Mouse (Mus musculus) lung, postnatal 36 days (tissue): ENCODE measurements around the gene Nrap.

ENCODE experiments used
- DNase-seq: peaks from one replicate; pipeline ENCODE4 v3.0.0; 2022; ENCODE audit warnings: mixed read lengths

Nrap gene

DNA sequence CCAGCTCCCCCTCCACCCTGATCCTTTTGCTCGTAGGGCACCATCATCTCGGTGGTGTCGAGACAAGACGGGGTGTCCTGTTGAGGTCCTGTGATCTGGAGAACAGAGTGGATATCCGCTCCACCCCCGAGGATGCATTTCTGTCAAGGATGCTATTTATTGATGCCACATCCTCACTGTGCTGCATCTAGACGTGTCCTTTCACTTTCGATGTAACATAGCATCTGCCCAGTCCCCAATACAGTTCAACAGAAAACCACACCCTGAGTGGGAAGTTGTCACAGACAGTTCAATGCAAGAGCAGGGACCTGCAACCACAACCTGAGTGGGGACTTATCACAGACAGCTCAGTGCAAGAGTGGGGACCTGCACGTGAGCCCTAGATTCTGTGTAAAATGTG is 93.2 kb downstream of the Nrap start:
- DNase-seq = no peak

DNA sequence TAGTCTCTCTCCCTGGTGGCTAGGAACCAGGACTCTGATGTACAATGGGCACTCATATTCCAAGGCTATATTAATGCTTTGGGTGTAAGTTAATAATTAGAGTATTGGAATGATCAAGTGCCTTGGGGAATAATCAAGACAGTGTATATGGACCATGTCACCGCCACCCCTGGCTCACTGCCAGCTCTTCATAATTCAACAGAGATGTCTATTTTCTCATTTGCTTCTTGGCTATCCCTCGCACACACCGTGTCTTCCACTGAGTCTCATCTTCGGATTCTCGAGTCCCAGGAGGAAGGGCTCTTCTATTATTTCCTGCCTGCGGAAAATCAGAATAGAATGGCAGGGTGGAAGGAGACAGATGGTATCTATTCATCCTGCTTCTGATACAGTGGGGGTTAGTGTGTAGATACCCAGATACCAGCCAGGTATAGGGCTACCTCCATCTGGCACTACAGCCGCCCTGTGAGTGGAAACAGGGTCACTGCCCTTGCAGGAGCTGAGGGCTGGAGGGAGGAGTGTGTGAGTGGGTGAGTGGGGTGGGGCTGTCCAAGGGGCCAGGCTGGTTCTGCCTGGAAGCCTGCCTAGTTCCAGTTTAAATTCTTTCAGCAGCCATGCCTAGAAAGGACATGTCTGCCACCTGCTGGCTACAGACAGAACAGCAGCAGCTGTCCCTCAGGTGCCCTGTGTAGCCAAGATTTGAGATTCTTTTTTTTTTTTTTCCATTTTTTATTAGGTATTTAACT is 95.0 kb downstream of the Nrap start:
- DNase-seq = peak; percentile 92

DNA sequence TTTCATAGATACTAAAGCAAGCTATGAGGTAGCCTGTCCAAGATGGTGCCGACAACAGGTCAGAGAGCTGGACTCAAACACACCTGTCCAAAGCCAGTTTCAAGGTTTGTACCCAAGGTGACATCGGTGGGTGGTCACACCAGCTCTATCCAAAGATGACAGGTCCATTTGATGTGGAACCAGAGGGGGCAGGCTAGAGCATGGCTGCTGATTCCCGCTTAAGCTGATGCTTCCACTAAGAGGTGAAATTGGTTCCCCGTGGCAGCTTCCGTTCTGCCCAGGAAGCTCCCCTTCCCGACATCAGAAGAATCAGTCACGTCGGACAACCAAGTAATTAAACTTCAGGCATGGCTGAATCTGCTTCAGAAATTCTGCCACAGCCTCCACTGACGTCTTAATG is 97.5 kb downstream of the Nrap start:
- DNase-seq = no peak

DNA sequence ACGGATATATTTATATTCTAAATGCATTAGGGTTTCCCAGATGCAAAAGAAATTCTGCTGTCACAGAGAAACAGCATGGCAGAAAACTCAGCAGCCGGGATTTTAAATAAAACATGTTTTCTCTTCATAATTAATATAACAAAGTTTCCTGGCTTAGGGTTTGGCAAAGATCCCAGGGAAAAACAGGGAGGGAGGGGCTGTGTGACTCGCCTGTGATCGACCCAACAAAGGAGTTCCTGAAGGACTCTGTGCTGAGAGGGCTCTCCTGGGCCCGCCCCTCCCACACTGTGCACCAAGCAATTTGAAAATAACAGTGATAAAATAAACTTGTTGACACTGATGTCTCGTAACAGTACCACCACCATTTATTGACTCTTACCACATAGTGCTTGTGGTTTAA is 97.9 kb downstream of the Nrap start:
- no peak for DNase-seq

DNA sequence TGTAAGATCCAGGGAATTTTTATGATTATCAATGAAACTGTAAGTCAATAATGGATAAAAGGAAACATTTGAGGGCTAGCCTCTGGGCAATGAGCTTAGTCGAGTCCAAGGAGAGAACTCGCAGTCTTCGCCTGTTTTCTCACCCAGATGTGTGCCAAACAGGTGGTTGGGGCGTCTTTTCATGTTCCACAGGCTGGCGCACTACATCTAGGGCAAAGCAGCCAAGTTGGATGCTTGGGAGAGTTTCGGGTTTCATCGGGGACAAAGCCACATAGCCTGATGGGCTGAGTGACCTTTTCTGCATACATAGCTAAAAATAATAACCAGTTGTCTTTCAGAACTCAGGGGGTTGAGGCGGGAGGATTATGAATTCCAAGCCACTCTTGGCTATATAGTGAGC is 100.2 kb downstream of the Nrap start:
- DNase-seq = no peak

DNA sequence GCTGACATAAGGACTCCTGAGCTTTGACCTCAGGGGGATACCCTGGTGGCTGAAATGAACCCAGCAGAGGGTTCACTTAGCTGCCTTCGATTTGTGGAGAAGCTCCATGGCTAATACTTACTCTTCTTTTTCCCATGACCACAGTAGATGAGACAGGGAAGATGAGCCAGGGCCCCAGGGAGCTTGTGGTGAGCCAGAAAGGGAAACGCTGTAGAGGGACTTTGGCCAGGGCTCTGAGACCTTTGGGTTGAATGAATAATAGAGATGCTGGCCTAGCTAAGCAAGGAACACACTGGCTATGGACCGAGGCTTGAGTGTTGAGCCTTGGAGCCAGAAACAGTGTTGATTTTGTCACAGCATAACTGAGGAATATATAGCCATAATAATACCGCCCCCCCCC is 101.4 kb downstream of the Nrap start:
- DNase-seq = no peak

DNA sequence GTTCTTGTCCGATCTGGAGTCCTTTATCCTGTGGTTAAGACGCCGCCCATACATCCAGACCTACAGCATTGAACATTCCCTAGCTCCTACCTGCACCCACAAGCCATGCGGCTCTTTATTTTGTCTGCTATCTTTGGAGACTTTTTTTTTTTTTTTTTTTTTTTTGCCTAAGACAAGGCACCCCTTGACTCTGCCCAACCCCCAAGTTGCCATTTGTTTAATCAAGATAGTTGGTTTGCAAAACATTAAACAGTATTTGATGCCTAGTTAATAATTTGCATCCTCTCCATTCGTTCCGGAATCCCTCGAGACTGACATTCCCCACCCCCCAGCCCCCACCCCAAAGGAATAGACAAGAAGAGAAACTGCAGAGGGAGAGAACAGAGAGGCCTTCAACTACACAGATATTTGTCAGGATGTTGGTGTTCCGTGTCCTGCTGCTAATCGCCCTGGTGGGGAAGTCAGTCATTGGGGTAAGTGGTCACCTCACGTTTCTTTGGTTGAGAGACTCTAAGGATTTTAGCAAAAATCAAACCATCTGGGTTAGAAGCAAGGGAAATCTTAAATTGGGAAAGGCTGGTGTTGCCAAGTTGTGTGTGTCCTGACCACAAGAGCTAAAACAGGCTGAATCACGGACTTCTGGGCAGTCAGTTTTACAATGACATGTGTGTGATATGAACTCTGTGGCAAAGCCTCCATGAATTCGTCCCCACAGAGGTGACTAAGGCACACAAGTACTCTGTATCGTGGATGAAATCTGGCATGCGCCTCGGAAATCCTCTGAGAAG is 102.1 kb downstream of the Nrap start:
- no peak for DNase-seq

DNA sequence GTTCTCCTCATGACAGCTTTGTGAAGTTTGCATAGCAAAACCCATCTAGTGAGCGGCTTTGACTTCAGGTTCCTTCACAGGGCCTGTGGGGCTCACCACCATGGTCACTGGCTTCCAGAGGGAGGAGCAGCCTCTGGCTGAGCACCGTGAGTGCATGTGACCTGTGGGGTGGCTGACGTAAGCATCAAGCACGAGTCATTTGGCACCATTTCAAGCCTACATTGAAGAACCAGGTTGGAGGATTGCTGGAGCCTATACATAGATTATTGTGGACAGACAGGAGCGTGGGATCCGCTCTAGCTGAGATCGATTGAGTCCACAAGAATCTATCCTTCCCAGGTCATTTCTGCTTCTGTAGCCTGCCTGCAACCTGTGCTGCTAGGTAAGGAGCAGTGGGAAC is 103.0 kb downstream of the Nrap start, which contains the start of gene Habp2:
Gene Habp2, plus strand, starts transcription at position 272 of the 400 bp plus-strand sequence.
- no peak for DNase-seq

DNA sequence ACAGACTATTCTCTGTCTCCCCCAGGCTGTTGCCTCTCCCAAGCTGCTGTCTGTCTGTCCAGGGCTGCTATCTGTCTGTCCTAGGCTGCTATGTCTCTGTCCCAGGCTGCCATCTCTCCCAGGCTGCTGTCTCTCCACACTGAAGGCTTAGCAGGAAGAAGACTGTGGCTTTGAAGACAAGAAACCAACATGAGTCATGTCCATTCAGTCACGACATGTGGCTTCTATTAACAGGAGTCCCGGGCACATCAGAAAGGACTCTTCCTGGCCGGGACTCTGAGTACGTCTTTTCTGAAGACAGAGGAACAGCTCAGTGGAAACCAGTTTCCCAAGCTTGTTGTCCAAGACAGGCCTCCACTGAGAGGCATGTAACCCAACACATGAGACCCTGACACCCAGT is 104.6 kb downstream of the Nrap start:
- DNase-seq = no peak

DNA sequence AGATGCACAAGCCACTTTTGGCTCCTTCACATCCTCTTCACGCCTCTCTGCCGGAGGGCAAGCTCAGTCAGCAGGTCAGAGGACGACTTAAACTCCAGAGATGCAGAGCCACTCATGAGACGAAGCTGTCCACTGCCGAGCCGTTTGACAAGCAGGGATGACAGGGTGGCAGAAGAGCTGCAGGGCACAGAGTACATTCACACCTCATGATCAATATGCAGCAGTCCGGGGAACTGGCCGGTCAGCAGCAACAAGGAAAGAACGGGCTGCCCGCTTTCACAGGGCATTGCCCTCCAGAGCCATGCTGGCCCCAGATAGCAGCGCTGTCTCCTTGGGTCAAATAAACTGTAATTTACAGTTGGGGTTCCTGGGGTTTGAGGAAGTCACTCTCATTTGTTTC is 111.5 kb downstream of the Nrap start:
- DNase-seq = no peak

DNA sequence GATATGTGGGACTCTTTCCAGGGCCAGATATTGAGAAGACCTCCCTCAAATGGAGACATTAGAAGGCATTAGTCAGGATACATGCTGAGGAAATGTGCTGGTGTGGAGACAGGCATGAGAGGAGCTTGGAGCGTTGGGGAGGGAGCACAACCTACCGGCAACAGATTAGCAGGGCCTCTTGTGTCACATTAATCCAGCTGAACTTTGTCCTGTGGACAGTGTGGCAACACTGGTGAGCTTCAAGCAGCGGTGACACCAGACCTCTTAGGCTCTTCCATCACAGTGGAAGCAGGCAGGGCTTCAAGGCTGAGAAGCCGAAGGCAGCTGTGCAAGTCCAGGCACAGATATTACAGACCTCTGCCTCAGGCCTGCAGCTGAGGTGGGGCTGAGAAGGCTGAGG is 111.9 kb downstream of the Nrap start:
- DNase-seq = no peak

DNA sequence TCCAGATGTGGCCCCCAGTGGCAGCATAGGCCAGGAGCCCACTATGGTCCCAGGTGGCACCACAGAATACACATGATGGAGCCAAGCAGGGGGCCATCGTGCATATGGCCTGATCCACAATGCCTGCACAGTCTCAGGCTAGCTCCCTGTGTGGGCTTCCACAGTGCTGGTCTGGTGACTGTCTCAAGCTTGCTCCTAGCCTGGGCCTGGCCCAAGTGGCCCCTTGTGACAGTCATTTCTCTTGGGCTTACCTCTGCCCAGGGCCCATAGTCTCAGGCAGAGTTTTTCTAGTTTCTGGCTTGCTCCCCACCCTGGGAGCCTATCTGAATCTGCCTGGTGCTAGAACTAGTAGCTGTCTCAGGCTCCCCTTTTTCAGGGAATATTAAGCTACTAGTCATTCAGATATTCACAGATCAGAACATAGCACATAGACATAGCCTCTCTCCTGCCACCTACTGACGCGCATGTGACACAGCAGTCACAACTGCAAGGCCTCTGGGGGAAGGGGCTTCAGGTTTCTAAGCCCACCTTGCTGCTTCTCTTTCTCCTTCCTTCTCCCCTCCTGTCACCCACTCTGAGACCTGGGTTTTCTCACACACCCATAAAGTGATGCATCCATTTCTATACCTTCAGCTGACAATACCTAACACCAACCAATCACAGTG is 112.6 kb downstream of the Nrap start:
- no peak for DNase-seq

DNA sequence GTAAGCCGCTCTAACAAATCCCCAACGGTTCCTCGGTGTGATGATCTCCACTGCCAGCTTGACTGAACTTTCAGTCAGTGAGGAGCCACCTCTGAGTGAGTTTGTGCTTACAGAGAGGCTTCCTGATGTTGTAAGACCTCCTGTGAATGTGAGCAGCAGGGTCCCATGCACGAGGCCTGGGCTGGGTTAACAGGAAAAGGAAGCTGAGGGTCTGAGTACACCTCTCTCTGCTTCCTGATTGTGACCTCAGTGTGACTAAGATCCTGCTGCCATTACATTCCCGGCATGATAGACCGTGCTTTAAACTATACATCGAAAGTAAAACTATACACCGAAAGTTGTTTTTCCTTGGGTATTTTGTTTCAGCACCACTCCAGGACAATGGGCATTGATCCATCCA is 117.8 kb downstream of the Nrap start:
- no peak for DNase-seq
